Mouse (Mus musculus) intestine, postnatal 0 days (tissue): ENCODE results near the gene Dnaaf1. TPM values are rescaled to one million over a fixed set of nuclear protein-coding genes. Genes with fewer than 3 reads are reported as not detected.

ENCODE experiments used
- ATAC-seq: fragments of 200-750 bp; cut with Nextera tagmentation; 2 replicates; pipeline ENCODE4 v1.8.0; 2017; ENCODE audit warnings: mild to moderate bottlenecking, moderate TSS enrichment, moderate library complexity
- H3K27ac ChIP-seq: fragments of 300-500 bp; sonication (generic); 2 replicates; pipeline ENCODE4 v1.5.1; 2014; ENCODE audit warnings: mild to moderate bottlenecking, low read depth, low read length, moderate library complexity
- H3K27me3 ChIP-seq: fragments of 300-500 bp; sonication (generic); replicated peaks from 2 replicates; pipeline ENCODE4 v1.6.1; 2014; ENCODE audit warnings: low read length, mixed read lengths; ENCODE audit not compliant: control insufficient read depth, insufficient read depth
- H3K36me3 ChIP-seq: fragments of 300-500 bp; sonication (generic); 2 replicates; pipeline ENCODE4 v1.6.1; 2014; ENCODE audit warnings: mild to moderate bottlenecking, moderate library complexity; ENCODE audit not compliant: control insufficient read depth, insufficient read depth
- H3K4me1 ChIP-seq: fragments of 300-500 bp; sonication (generic); replicated peaks from 2 replicates; pipeline ENCODE4 v1.6.1; 2014; ENCODE audit warnings: antibody characterized with exemption, low read length, mixed read lengths; ENCODE audit not compliant: control insufficient read depth, insufficient read depth
- H3K4me2 ChIP-seq: fragments of 300-500 bp; sonication (generic); replicated peaks from 2 replicates; pipeline ENCODE4 v1.6.1; 2014; ENCODE audit warnings: low read depth, mild to moderate bottlenecking, moderate library complexity
- H3K4me3 ChIP-seq: fragments of 300-500 bp; sonication (generic); 2 replicates; pipeline ENCODE4 v1.5.1; 2014; ENCODE audit warnings: low read depth, low read length
- H3K9ac ChIP-seq: fragments of 300-500 bp; sonication (generic); 2 replicates; pipeline ENCODE4 v1.6.1; 2014; ENCODE audit warnings: mild to moderate bottlenecking, low read depth, low read length
- H3K9me3 ChIP-seq: fragments of 300-500 bp; sonication (generic); 2 replicates; pipeline ENCODE4 v1.6.1; 2016; ENCODE audit warnings: mixed run types; ENCODE audit not compliant: control insufficient read depth
- CTCF ChIP-seq: sonication (generic); IDR thresholded peaks from 2 replicates; pipeline ENCODE4 v1.5.1; 2016; ENCODE audit warnings: low read depth, mild to moderate bottlenecking, control low read depth, antibody characterized with exemption, moderate library complexity
- WGBS: fragments of 180-500 bp; shearing (Covaris S2); extraction: QIAGEN DNeasy Blood & Tissue Kit; methylation state at CpG from one replicate; pipeline ENCODE4 v1.1.7; 2014; 5-methylcytosine and 5-hydroxymethylcytosine counted together
- polyA plus RNA-seq: library from polyadenylated mRNA; unstranded; fragments of >200 nt; fragmentation: Nextera tagmentation; extraction: Ambion mirVana; gene quantifications from 2 replicates; pipeline ENCODE4 v1.2.1, GENCODE M21; 2015

The Dnaaf1 gene
- polyA plus RNA-seq, 1 experiment from 2014 or later: 3.6 TPM

DNA sequence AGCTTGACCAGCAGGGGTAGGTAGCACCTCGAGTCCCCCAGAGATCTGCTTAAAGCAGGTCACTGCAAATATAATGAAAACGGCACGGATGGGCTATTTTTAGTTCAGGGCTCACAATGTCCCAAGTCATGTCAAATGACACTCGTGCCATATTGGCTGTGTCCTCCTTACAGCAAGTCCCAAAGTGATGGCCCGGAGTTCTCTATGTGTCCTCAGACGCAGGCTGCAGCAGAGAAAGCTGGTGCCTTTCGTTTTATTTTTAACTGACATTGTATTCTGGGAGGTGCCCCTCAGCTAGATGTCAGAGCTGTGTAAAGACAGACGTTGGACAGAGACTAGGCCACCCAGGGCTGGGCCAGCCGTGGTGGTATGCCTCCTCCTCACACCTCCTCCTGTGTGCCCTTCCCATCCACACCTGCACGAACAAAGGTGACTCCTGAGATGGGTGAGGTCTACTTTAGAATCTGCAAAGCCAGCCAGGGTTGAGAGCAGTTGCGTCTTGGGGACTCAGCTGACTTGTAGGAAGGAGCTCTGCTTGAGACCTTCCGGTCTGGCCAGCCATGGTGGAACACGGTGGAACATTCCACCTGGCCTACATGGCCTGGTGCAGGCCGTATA, 45.9 kb downstream of the Dnaaf1 start:
- Histone ChIP-seq H3K9me3 (no peaks in the 10 kb centered on the region), H3K4me1 (no peaks in the 10 kb centered on the region), H3K27ac (no peak overlapping the region), H3K36me3 (no peaks in the 10 kb centered on the region), H3K4me2 (no peak overlapping the region), H3K9ac (no peak overlapping the region), H3K4me3 (no peak overlapping the region), H3K27me3 (no peaks in the 10 kb centered on the region)
- no peak for TF ChIP-seq CTCF
- 78% methylated on average over 14 of the region's 14 CpGs for WGBS
- ATAC-seq: no peak

DNA sequence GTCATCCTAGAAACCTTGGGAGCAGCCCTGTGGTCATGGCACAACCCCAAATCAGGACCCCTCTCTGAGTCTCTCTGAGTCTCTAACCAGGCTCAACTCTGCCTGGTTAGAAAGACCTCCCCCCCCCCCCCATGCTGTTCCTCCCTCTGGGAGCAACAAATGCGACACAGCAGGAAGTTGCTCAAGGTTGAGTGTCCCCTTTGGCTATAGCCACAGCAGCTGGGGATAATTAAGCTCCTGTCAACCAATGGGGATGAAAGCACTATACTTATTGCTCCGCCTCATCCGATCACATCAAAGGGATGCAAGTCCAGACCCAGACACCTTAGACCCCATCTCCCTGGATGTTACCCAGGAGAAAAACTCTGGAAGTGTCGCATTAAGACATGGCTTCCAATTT, 47.5 kb downstream of the Dnaaf1 start:
- no peak for ATAC-seq
- Histone ChIP-seq H3K27me3 (no peaks in the 10 kb centered on the region), H3K36me3 (no peaks in the 10 kb centered on the region), H3K27ac (no peak overlapping the region), H3K4me3 (no peak overlapping the region), H3K4me2 (no peak overlapping the region), H3K9me3 (no peaks in the 10 kb centered on the region), H3K9ac (no peak overlapping the region), H3K4me1 (peaks cover 4% of the 10 kb centered on the region; the same call in 1 of the 2 replicates)
- no peak for TF ChIP-seq CTCF
- 74% methylated on average over 4 of the region's 4 CpGs for WGBS

DNA sequence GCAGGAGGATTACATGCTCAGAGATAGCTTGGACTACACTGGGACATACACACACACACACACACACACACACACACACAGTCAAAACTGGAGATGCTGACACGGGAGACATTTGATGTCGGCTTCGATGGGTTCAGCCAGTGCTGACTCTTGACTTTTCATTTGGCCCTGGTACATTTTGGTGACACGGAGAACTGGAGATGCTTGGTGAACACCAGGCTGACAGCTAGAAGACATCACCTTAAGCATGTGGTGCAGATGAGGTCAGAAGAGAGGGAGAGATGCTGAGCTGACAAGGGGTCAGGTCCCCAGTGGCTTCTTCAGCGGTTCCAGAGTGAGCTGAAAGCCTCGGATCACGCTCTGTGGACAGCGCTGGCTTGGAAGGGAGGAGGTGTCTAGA, 48.0 kb downstream of the Dnaaf1 start:
- H3K4me1 ChIP-seq: peaks cover 4% of the 10 kb centered on the region; the same call in 1 of the 2 replicates
- no peak for TF ChIP-seq CTCF
- no peak overlapping the region for H3K9ac ChIP-seq
- H3K27me3 ChIP-seq: no peaks in the 10 kb centered on the region
- no peak overlapping the region for H3K27ac ChIP-seq
- H3K9me3 ChIP-seq: no peaks in the 10 kb centered on the region
- no peak overlapping the region for H3K4me2 ChIP-seq
- WGBS: 81% methylated on average over 8 of the region's 8 CpGs
- ATAC-seq: no peak
- no peaks in the 10 kb centered on the region for H3K36me3 ChIP-seq
- no peak overlapping the region for H3K4me3 ChIP-seq

DNA sequence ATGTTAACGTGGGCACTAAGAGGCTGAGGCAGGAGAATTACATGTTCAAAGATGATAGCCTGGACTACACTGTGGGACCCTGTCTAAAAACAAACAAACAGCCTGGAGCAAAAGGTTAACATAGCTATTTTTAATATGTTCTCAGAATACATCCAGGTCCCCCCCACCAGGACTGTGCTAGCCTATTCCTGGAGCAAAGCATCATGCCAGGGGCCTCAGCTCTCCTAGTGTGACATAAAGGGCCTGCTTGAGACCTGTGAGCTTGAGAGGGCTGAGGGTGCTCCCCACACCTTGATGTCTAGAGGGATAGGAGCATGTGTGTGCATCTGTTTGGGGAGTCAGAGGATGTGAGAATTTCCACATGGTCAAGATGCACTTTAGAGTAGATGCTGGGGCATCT, 48.7 kb downstream of the Dnaaf1 start:
- Histone ChIP-seq H3K27ac (no peak overlapping the region), H3K4me3 (no peak overlapping the region), H3K36me3 (no peaks in the 10 kb centered on the region), H3K9ac (no peak overlapping the region), H3K4me2 (no peak overlapping the region), H3K4me1 (peaks cover 4% of the 10 kb centered on the region; the same call in 1 of the 2 replicates), H3K9me3 (no peaks in the 10 kb centered on the region), H3K27me3 (no peaks in the 10 kb centered on the region)
- TF ChIP-seq CTCF: no peak
- ATAC-seq: no peak
- 68% methylated on average over 1 of the region's 1 CpGs for WGBS

DNA sequence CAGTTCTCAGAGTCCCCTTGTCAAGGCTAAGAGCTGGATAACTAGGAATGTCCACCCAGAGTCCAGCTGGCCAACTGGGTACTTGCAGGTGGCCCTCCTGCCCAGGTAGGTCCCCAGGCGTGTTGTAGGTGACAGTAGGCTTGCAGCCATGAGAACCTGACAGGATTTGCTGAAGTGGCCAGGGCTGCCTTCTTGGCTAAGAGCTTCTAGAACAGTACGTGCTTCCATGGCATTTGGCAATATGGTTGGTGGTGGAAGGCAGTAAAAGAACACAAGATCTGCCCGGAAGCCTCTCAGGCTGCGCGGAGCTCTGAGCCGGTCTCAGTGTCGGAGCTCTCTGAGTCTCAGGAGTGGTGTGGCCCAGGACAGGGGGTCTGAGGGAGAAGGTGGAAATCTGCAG, 49.9 kb downstream of the Dnaaf1 start:
- Histone ChIP-seq H3K4me1 (peaks cover 4% of the 10 kb centered on the region; the same call in 1 of the 2 replicates), H3K9me3 (no peaks in the 10 kb centered on the region), H3K4me3 (no peak overlapping the region), H3K4me2 (no peak overlapping the region), H3K27me3 (no peaks in the 10 kb centered on the region), H3K9ac (no peak overlapping the region), H3K27ac (no peak overlapping the region; the same call in 1 of the 2 replicates), H3K36me3 (no peaks in the 10 kb centered on the region)
- WGBS: 88% methylated on average over 7 of the region's 7 CpGs
- ATAC-seq: no peak
- TF ChIP-seq CTCF: no peak

DNA sequence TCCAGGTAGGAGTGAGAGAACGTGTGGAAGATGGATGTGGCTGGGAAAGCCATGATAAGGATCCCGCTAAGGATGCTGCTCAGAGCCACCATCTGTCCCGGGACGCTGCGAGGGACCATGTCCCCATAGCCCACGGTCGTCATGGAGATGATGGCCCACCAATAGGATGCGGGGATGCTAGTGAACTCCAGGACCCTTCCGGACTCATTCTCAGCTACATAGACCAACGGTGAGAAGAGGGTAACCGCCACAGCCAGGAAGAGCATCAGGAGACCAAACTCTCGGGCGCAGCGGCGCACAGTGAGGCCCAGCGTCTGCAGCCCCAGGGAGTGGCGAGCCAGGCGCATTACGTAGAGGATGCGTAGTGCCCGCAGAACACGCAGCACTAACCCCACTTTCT, 50.8 kb downstream of the Dnaaf1 start:
- ATAC-seq: no peak
- no peak overlapping the region for H3K4me3 ChIP-seq
- no peaks in the 10 kb centered on the region for H3K9me3 ChIP-seq
- WGBS: 85% methylated on average over 22 of the region's 22 CpGs
- no peak for TF ChIP-seq CTCF
- H3K27ac ChIP-seq: no peak overlapping the region
- no peak overlapping the region for H3K4me2 ChIP-seq
- no peaks in the 10 kb centered on the region for H3K27me3 ChIP-seq
- no peaks in the 10 kb centered on the region for H3K36me3 ChIP-seq
- no peak overlapping the region for H3K9ac ChIP-seq
- H3K4me1 ChIP-seq: peaks cover 4% of the 10 kb centered on the region; the same call in 1 of the 2 replicates
